In the genomic region with DNA sequence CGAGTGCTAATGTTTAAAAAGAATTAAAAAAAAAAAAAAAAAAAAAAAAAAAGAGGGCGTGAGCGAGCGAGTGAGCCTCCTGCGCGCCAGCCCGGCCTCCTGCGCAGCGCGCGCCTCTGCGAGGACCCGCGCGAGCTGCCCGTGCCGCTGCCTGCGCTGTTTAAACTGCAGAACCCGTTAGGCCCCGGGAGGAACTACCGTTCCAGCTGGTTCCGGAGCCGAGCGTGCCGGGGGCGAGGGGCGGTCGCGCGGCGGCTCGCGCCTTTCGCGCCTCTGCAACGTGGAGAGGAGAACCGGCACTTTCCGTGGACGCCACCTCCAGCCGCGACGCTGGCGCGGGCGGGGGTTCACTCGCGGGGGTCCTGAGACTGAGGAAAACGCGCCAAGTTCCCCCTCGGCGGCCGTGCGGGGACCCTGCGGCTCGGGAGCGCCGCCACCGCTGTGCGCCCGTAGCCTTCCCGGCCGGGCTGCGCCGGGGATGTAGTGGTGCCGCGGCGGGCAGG, we compare ENCODE assay signal across 8 mouse cellular contexts. TPM values are rescaled to one million over a fixed set of nuclear protein-coding genes. Genes with fewer than 3 reads are reported as not detected.
A peak's percentile ranks its signal among the peaks of the same experiment; 100 is the strongest.
DNase-seq lines count a peak whose midpoint lies in the region; ATAC-seq and TF ChIP-seq lines count a peak whose summit lies in the region.

A gene (plus strand): TSS at position 243 of the 503 bp plus-strand sequence.

- peak within 1 kb of the TSS; percentile 98 for H3K9ac ChIP-seq in intestine, embryonic 16.5 days (ENCODE audit: low read depth, low read length)
- peak within 1 kb of the TSS; percentile 90 for H3K9ac ChIP-seq in liver, embryonic 14.5 days (replicated peaks)

- TF ChIP-seq CTCF in E14TG2a.4 (conservative IDR thresholded peaks at IDR 0.05; ENCODE audit: low read length), result no peak
- TF ChIP-seq CTCF in liver, embryonic 14.5 days (IDR thresholded peaks at IDR 0.05; ENCODE audit: low read depth), result no peak

- peak within 1 kb of the TSS; percentile 98 for H3K4me3 ChIP-seq in E14TG2a.4 (replicated peaks; ENCODE audit: low read length)
- peak within 1 kb of the TSS; percentile 97 for H3K4me3 ChIP-seq in intestine, embryonic 16.5 days (ENCODE audit: low read length)
- H3K4me3 ChIP-seq in liver, embryonic 14.5 days (ENCODE audit: insufficient read depth in 1 of 2, low read depth in 2 of 2, low read length in 2 of 2), result peak within 1 kb of the TSS; percentile 88 to 95

- TF ChIP-seq EP300 in liver, embryonic 14.5 days (IDR thresholded peaks at IDR 0.05; ENCODE audit: low read depth), result peak; percentile 45; the same call in 1 of the 2 replicates

- ATAC-seq in common myeloid progenitor, adult 5-6 weeks (replicated peaks; ENCODE audit: low read depth, poor library complexity, severe bottlenecking), result peak; percentile 1; the same call in 1 of the 2 replicates
- ATAC-seq in intestine, embryonic 16.5 days, result peak; percentile 45
- peak; percentile 69 for ATAC-seq in liver, embryonic 14.5 days (ENCODE audit: insufficient read depth)

- peaks cover 27% of the 10 kb centered on the region for H3K4me1 ChIP-seq in E14TG2a.4 (replicated peaks; ENCODE audit: low read depth, low read length)
- peaks cover 9% of the 10 kb centered on the region for H3K4me1 ChIP-seq in intestine, embryonic 16.5 days (ENCODE audit: control insufficient read depth, insufficient read depth, low read length)
- H3K4me1 ChIP-seq in liver, embryonic 14.5 days (replicated peaks; ENCODE audit: control insufficient read depth in 2 of 2, insufficient read depth in 2 of 2, low read length in 1 of 2), result peaks cover 6 to 10% of the 10 kb centered on the region in 2 experiments; a peak in 3 of 4 replicates

- H3K27ac ChIP-seq in intestine, embryonic 16.5 days (ENCODE audit: low read length), result peak within 1 kb of the TSS; percentile 100
- peak within 1 kb of the TSS; percentile 92 for H3K27ac ChIP-seq in liver, embryonic 14.5 days

- H3K27me3 ChIP-seq in E14TG2a.4 (ENCODE audit: insufficient read depth, low read length), result no peaks in the 10 kb centered on the region
- no peaks in the 10 kb centered on the region for H3K27me3 ChIP-seq in intestine, embryonic 16.5 days (replicated peaks; ENCODE audit: control insufficient read depth, insufficient read depth, low read length)
- no peaks in the 10 kb centered on the region for H3K27me3 ChIP-seq in liver, embryonic 14.5 days (ENCODE audit: control insufficient read depth, insufficient read depth, low read length)

- H3K36me3 ChIP-seq in E14TG2a.4 (ENCODE audit: insufficient read depth, low read length), result peaks cover 11% of the 10 kb centered on the region
- H3K36me3 ChIP-seq in intestine, embryonic 16.5 days (ENCODE audit: control insufficient read depth, insufficient read depth, low read length), result no peaks in the 10 kb centered on the region
- H3K36me3 ChIP-seq in liver, embryonic 14.5 days (replicated peaks; ENCODE audit: control insufficient read depth, insufficient read depth, low read depth), result peaks cover 2% of the 10 kb centered on the region

- no peaks in the 10 kb centered on the region for H3K9me3 ChIP-seq in E14TG2a.4 (ENCODE audit: low read length)
- 0 out of 2 replicates have a peak, but pooled peaks cover 5% of the 10 kb centered on the region for H3K9me3 ChIP-seq in intestine, embryonic 16.5 days (ENCODE audit: control insufficient read depth, low read length)
- H3K9me3 ChIP-seq in liver, embryonic 14.5 days (ENCODE audit: control insufficient read depth, low read length), result no peaks in the 10 kb centered on the region

- WGBS in intestine, embryonic 16.5 days, result under 1% methylated on average over 67 of the region's 67 CpGs
- under 1% methylated on average over 66 of the region's 67 CpGs for WGBS in liver, embryonic 14.5 days (ENCODE audit: insufficient replicate concordance)

- DNase-seq in B cell, adult 2 months, result peak; percentile 85 to 88
- peak; percentile 80 for DNase-seq in gastrocnemius, postnatal 14 days
- no peak for DNase-seq in liver, embryonic 14.5 days (ENCODE audit: low read depth in 3 of 3, low spot score in 3 of 3)
- peak; percentile 86 for DNase-seq in ovary, postnatal 36 days (ENCODE audit: low spot score)
- DNase-seq in T-cell, adult 2 months (ENCODE audit: low spot score), result no peak

- intact Hi-C loops in gastrocnemius, postnatal 14 days (cut with DNase I; ENCODE audit: low total_unique reads), result no loop called here

- H3K4me2 ChIP-seq in intestine, embryonic 16.5 days (ENCODE audit: low read depth, low read length), result peak within 1 kb of the TSS; percentile 88
- peak within 1 kb of the TSS; percentile 91 for H3K4me2 ChIP-seq in liver, embryonic 14.5 days (ENCODE audit: low read depth)

RNA-seq across cellular contexts. Expression of the gene that starts here (rescaled TPM):
- 178 and 215 TPM in 2 replicates for total RNA-seq in common myeloid progenitor, adult 5-6 weeks (2017)
- total RNA-seq in gastrocnemius, postnatal 14 days (2021), result 10 to 100 TPM; 11.7 TPM
- 50.4 and 51.2 TPM in 2 replicates for polyA plus RNA-seq in intestine, embryonic 16.5 days (2015; fragmentation: Nextera tagmentation; extraction: Ambion mirVana)
- polyA plus RNA-seq in liver, embryonic 14.5 days (2012; rRNA removed), result 25.0 and 29.6 TPM in 2 replicates
- polyA plus RNA-seq in liver, embryonic 14.5 days (2014; fragmentation: Nextera tagmentation; extraction: Ambion mirVana), result 73.6 and 88.4 TPM in 2 replicates

Comparison
In these comparisons a context has a peak if more than half of its experiments do, and no peak if none do; other contexts are left out.
1. RNA of the gene that starts here (total RNA-seq): 178 to 215 TPM in common myeloid progenitor, adult 5-6 weeks; 11.7 TPM in gastrocnemius, postnatal 14 days; every median in the first group is over 10 times any median in the second.
2. DNase-seq: peak in B cell, adult 2 months (2 of 2), gastrocnemius, postnatal 14 days (single experiment) and ovary, postnatal 36 days (single experiment); none in liver, embryonic 14.5 days (0 of 3) and T-cell, adult 2 months (single experiment).
3. ATAC-seq: peak in every context shown above with its lines; median percentile 69 in liver, embryonic 14.5 days; 45 in intestine, embryonic 16.5 days; 1 in common myeloid progenitor, adult 5-6 weeks.
4. Peak in every context shown above with its lines, with median percentiles within 50 percentile points of each other: H3K4me3 ChIP-seq.